Mouse (Mus musculus) spleen, adult 2 months (tissue): Measurements from ENCODE around the gene Kazn. TPM values are rescaled to one million over a fixed set of nuclear protein-coding genes. Genes with fewer than 3 reads are reported as not detected.

ENCODE experiments used
- DNase-seq, 2 experiments: peaks; one replicate each; pipeline versions ENCODE4 v3.0.0 to v3.0.0-alpha.2; 2012 to 2021; ENCODE audit warnings: low spot score in 2 of 2, low read depth in 1 of 2
- H3K27ac ChIP-seq: fragments of 200-500 bp; 2 replicates; pipeline ENCODE4 v1.5.1; 2012; ENCODE audit warnings: low read length, inconsistent platforms; ENCODE audit not compliant: insufficient read depth
- H3K27me3 ChIP-seq: fragments of 200-500 bp; 2 replicates; pipeline ENCODE4 v1.6.1; 2012; ENCODE audit warnings: mild to moderate bottlenecking, moderate library complexity, low read length, inconsistent platforms; ENCODE audit not compliant: control insufficient read depth, insufficient read depth
- H3K36me3 ChIP-seq: fragments of 200-500 bp; 2 replicates; pipeline ENCODE4 v1.6.1; 2012; ENCODE audit warnings: mild to moderate bottlenecking, low read length, inconsistent platforms; ENCODE audit not compliant: control insufficient read depth, insufficient read depth
- H3K4me1 ChIP-seq: fragments of 200-500 bp; 2 replicates; pipeline ENCODE4 v1.6.1; 2011; ENCODE audit warnings: inconsistent platforms; ENCODE audit not compliant: control insufficient read depth, insufficient read depth, insufficient read length
- H3K4me3 ChIP-seq: fragments of 200-500 bp; 2 replicates; pipeline ENCODE4 v1.5.1; 2011; ENCODE audit warnings: mild to moderate bottlenecking, inconsistent platforms; ENCODE audit not compliant: insufficient read depth, insufficient read length; ENCODE audit errors: extremely low read depth
- CTCF ChIP-seq: fragments of 200-500 bp; IDR thresholded peaks from 2 replicates; pipeline ENCODE4 v1.5.1; 2011; ENCODE audit warnings: mild to moderate bottlenecking, inconsistent platforms; ENCODE audit not compliant: insufficient read depth, insufficient read length, insufficient replicate concordance; ENCODE audit errors: extremely low read depth
- POLR2A ChIP-seq: fragments of 200-500 bp; IDR thresholded peaks from 2 replicates; pipeline ENCODE4 v1.6.1; 2011; ENCODE audit warnings: low read depth, low read length, inconsistent platforms
- WGBS: fragments of 180-500 bp; shearing (Covaris S2); methylation state at CpG from one replicate; pipeline ENCODE4 v1.1.7; 2018; 5-methylcytosine and 5-hydroxymethylcytosine counted together
- polyA plus RNA-seq: library from polyadenylated mRNA; depleted of rRNA; stranded (reverse); fragments of >200 nt; gene quantifications from 2 replicates; pipeline ENCODE4 v1.2.3, GENCODE M21; 2012

Gene Kazn
- polyA plus RNA-seq, 1 experiment: 13.2 TPM

DNA sequence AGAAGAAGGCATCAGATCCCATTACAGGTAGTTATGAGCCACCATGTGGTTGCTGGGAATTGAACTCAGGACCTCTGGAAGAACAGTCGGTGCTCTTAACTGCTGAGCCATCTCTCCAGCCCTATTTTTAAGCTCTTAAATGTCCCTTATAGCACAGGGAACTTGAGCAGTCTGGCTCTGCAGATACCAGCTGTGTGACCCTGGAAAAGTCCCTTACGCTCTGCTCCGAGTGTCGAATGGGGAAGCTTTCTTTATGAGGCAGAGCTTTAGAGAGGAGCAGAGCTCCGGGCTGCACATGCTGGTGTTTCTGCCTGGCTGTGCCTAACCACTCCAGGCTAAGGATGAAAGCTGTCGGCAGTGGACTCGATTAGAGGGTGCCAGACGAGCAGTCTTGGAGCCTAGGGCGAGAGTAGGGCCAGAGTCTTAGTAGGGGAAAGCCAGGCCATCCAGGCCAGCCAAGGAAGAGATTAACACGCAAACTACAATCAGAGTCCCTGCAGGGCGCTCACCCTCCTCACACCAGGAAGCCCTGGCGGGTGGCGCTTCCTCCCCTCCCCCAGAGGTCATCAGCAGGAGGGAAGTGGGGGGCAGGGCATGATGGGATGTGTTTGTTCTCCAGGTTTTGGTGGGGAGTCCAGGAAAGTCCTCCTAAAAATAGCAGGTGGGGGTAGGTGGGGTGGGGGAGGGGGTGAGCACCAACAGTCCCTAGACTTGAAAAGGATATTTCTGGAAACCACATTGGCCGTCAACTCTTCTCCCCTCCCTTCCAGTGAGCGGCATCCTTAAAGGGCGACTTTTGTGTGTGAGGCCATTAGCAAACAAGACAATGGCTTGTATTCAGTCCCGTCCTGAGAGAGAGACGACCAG, 73.1 kb downstream of the Kazn start:
- WGBS: 21% methylated on average over 18 of the region's 18 CpGs
- TF ChIP-seq CTCF: no peak
- TF ChIP-seq POLR2A: no peak
- no peaks in the 10 kb centered on the region for H3K4me1 ChIP-seq
- H3K27me3 ChIP-seq: no peaks in the 10 kb centered on the region
- H3K27ac ChIP-seq: no peak overlapping the region; the same call in 1 of the 2 replicates
- no peak for DNase-seq
- H3K4me3 ChIP-seq: no peak overlapping the region
- no peaks in the 10 kb centered on the region for H3K36me3 ChIP-seq

DNA sequence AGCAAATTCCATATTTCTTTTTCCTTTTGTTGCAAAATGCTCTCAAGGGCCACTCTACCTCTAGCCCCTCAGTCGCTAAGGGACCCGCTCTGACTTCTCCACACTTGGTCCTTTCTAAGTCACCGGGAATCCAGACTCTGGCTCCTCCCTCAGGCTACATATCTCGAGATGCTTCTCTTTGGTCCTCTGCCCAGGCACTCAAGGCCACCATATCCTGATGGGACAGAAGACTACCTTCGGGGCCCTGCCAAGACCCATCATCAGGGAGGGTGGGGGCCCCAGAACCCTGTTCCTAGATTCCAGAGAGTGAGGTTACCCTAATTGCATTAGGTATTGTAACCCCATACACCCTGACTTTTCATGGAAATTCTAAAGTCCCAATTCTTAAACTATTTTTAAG, 73.8 kb downstream of the Kazn start:
- no peak overlapping the region for H3K27ac ChIP-seq
- H3K4me3 ChIP-seq: no peak overlapping the region
- H3K4me1 ChIP-seq: no peaks in the 10 kb centered on the region
- H3K36me3 ChIP-seq: no peaks in the 10 kb centered on the region
- no peaks in the 10 kb centered on the region for H3K27me3 ChIP-seq
- no peak for TF ChIP-seq CTCF
- DNase-seq: no peak
- WGBS: 83% methylated on average over 5 of the region's 5 CpGs

DNA sequence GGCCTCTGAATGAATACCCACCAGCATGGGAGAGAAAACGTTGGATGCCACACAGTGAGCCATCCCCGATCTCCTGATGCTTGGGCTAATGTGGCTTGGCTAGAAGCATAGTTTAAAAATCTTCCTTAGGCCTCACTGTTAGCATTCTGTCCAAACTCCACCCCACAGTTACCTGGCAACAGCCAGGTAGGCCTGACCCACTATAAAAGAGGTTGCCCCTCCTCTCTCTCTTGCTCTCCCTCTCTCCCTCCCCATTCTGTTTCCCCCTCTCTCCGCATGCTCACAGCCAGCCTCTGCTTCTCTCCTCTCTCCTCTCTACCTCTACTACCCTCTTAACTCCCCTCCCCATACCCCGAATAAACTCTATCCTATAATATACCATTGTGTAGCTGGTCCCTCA, 74.8 kb downstream of the Kazn start:
- TF ChIP-seq CTCF (no peak), POLR2A (no peak)
- Histone ChIP-seq H3K27ac (no peak overlapping the region), H3K27me3 (no peaks in the 10 kb centered on the region), H3K4me1 (no peaks in the 10 kb centered on the region), H3K4me3 (no peak overlapping the region), H3K36me3 (no peaks in the 10 kb centered on the region)
- no peak for DNase-seq
- WGBS: 86% methylated on average over 4 of the region's 4 CpGs

DNA sequence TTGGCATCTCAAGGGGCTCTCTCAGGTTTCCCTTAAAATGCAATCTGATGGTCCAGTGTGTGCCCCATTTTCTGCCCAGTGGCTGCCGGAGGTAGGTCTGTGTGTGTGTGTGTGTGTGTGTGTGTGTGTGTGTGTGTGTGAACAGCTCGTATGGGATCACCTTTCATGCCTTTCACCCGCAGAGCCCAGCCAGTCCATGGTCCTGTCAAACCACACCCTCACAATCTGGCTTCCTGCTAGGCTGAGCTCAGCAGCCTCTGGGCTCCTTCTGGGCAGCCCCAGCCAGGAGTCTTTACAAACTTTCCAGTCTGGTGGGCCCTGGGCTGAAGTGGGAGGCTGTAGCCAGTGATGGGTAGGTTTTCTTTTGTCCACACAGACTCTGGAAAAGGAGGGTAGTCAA, 75.3 kb downstream of the Kazn start:
- TF ChIP-seq CTCF (no peak), POLR2A (no peak)
- Histone ChIP-seq H3K27ac (no peak overlapping the region), H3K27me3 (no peaks in the 10 kb centered on the region), H3K4me3 (no peak overlapping the region), H3K4me1 (no peaks in the 10 kb centered on the region), H3K36me3 (no peaks in the 10 kb centered on the region)
- 68% methylated on average over 3 of the region's 3 CpGs for WGBS
- DNase-seq: no peak

DNA sequence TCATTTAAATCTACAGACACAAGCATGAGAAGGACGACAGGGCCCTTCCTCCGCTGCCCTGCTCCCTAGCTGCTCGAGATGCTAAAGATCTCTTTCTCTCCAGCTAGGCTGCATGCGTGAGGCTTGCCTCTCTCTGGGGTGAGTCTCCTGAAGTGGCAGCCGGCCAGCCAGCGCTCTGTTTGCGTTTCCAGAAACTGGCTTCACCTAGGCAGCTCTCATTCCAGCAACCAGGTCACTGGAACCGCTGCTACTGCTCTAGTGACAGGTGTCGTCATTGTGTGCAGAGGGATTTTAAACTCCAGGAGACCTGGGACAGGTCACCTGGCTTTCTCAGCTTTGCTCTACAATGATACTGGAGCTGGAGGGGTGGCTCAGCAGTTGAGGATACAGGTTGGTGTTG, 76.5 kb downstream of the Kazn start:
- no peak overlapping the region for H3K27ac ChIP-seq
- DNase-seq: no peak
- no peak for TF ChIP-seq POLR2A
- no peak for TF ChIP-seq CTCF
- H3K4me3 ChIP-seq: no peak overlapping the region
- no peaks in the 10 kb centered on the region for H3K36me3 ChIP-seq
- no peaks in the 10 kb centered on the region for H3K27me3 ChIP-seq
- no peaks in the 10 kb centered on the region for H3K4me1 ChIP-seq
- WGBS: 90% methylated on average over 9 of the region's 9 CpGs

DNA sequence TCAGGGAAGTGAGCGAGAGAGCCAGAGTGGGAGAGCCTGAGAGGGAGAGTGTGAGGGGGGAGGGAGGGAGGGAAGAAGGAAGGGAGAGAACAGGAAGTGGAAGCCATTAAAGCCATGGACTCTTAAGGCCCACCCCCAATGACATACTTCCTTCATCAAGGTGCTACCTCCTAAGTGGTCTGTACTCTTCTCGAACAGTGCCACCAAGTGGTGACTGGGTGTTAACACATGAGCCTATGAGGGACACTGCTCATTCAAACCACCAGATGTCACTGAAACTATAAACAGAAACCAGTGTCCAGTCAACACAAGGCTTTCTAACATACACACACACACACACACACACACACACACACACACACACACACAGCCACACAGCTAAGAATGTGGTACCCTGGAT, 77.1 kb downstream of the Kazn start:
- Histone ChIP-seq H3K4me3 (no peak overlapping the region), H3K4me1 (no peaks in the 10 kb centered on the region), H3K27ac (no peak overlapping the region), H3K36me3 (no peaks in the 10 kb centered on the region), H3K27me3 (no peaks in the 10 kb centered on the region)
- WGBS: 82% methylated on average over 2 of the region's 2 CpGs
- DNase-seq: no peak
- TF ChIP-seq CTCF: no peak

DNA sequence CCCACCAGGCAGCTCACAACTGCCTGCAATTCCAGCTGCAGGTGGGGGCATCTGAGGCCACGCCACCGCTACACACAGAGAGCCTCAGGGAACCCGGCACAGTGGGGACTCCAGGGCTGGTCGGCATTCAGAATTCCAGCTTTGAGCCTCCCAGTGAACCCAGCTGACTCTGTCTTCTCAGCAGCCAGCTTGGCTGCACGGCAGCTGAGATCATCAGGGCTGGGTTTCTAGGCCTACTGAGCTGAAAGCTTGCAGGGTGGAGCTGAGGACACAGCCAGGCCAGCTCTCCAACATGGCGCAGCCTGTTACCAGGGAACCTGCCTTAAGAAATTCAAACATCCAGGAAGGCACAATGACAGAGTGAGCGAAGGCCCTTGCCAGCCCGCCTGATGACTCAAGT, 79.2 kb downstream of the Kazn start:
- TF ChIP-seq CTCF (no peak), POLR2A (no peak)
- DNase-seq: no peak
- Histone ChIP-seq H3K4me3 (no peak overlapping the region), H3K36me3 (no peaks in the 10 kb centered on the region), H3K27ac (no peak overlapping the region), H3K4me1 (no peaks in the 10 kb centered on the region), H3K27me3 (no peaks in the 10 kb centered on the region)
- WGBS: 92% methylated on average over 8 of the region's 8 CpGs
